Mouse (Mus musculus) thymus, postnatal 0 days (tissue): Measurements from ENCODE around the gene Osbpl11. TPM values are rescaled to one million over a fixed set of nuclear protein-coding genes. Genes with fewer than 3 reads are reported as not detected.
A peak's percentile ranks its signal among the peaks of the same experiment; 100 is the strongest.

Source experiments
- DNase-seq: peaks from one replicate; pipeline ENCODE4 v3.0.0-alpha.2; 2015; ENCODE audit warnings: low spot score
- polyA plus RNA-seq: library from polyadenylated mRNA; unstranded; fragments of >200 nt; fragmentation: Nextera tagmentation; extraction: Ambion mirVana; gene quantifications from 2 replicates; pipeline ENCODE4 v1.2.1, GENCODE M21; 2015

Gene Osbpl11
- polyA plus RNA-seq, 1 experiment from 2014 or later, result 26.3 TPM

- DNase-seq, result no peak
These were observed 57.2 kb downstream of the Osbpl11 start for GRCm38 (mm10) chr16:33242046-33242445.

GRCm38 (mm10) chr16:33244136-33244691 lies 59.3 kb downstream of the Osbpl11 start:
- peak; percentile 30 for DNase-seq

- DNase-seq, result no peak
These were observed 60.1 kb downstream of the Osbpl11 start for GRCm38 (mm10) chr16:33244933-33245470.

GRCm38 (mm10) chr16:33246526-33246925 lies 61.7 kb downstream of the Osbpl11 start:
- no peak for DNase-seq

- DNase-seq, result no peak
These were observed 62.1 kb downstream of the Osbpl11 start for GRCm38 (mm10) chr16:33247006-33247405.

GRCm38 (mm10) chr16:33250651-33251120 lies 65.8 kb downstream of the Osbpl11 start:
- peak; percentile 8 for DNase-seq

GRCm38 (mm10) chr16:33251194-33252051 lies 66.6 kb downstream of the Osbpl11 start, which contains the start of gene Snx4:
TSS of gene Snx4 (plus strand) at chr16:33251442.
- DNase-seq, result peak; percentile 93

- no peak for DNase-seq
These were observed 70.7 kb downstream of the Osbpl11 start for GRCm38 (mm10) chr16:33255601-33256000.

GRCm38 (mm10) chr16:33258530-33258929 lies 73.7 kb downstream of the Osbpl11 start:
- no peak for DNase-seq

GRCm38 (mm10) chr16:33259824-33260223 lies 75.0 kb downstream of the Osbpl11 start:
- no peak for DNase-seq

GRCm38 (mm10) chr16:33260825-33261224 lies 76.0 kb downstream of the Osbpl11 start:
- DNase-seq, result no peak

GRCm38 (mm10) chr16:33261584-33262061 lies 76.8 kb downstream of the Osbpl11 start:
- DNase-seq, result peak; percentile 34

GRCm38 (mm10) chr16:33262096-33262495 lies 77.2 kb downstream of the Osbpl11 start:
- DNase-seq, result no peak

- DNase-seq, result no peak
These were observed 82.9 kb downstream of the Osbpl11 start for GRCm38 (mm10) chr16:33267616-33268253.

- DNase-seq, result no peak
These were observed 87.0 kb downstream of the Osbpl11 start for GRCm38 (mm10) chr16:33271824-33272223.

GRCm38 (mm10) chr16:33283079-33283478 lies 98.2 kb downstream of the Osbpl11 start:
- DNase-seq, result no peak

GRCm38 (mm10) chr16:33288536-33288935 lies 103.7 kb downstream of the Osbpl11 start:
- DNase-seq, result no peak

- no peak for DNase-seq
These were observed 105.1 kb downstream of the Osbpl11 start for GRCm38 (mm10) chr16:33289981-33290380.

GRCm38 (mm10) chr16:33292241-33292640 lies 107.4 kb downstream of the Osbpl11 start:
- DNase-seq, result no peak
